Mouse (Mus musculus) myocyte (in vitro differentiated cells): Measurements from ENCODE around the gene Cnot3.

Source experiments
- CEBPB ChIP-seq: IDR thresholded peaks from 2 replicates; pipeline ENCODE4 v1.6.1; 2011; ENCODE audit warnings: mild to moderate bottlenecking, moderate library complexity; ENCODE audit not compliant: poor library complexity, insufficient read depth, severe bottlenecking
- E2F4 ChIP-seq: IDR thresholded peaks from one replicate; pipeline ENCODE4 v1.6.1; 2011; ENCODE audit warnings: mild to moderate bottlenecking, control low read depth, moderate library complexity; ENCODE audit not compliant: insufficient read depth
- MAX ChIP-seq: IDR thresholded peaks from one replicate; pipeline ENCODE4 v1.6.1; 2011; ENCODE audit warnings: low read depth, mild to moderate bottlenecking, control low read depth
- MYOD1 ChIP-seq, 3 experiments: IDR thresholded peaks; one replicate each; pipeline ENCODE4 v1.6.1; 2011; ENCODE audit warnings: control low read depth in 2 of 3, low read depth in 2 of 3, mild to moderate bottlenecking in 2 of 3, moderate library complexity in 1 of 3; ENCODE audit not compliant: insufficient read length in 2 of 3, control insufficient read depth in 1 of 3
- MYOG ChIP-seq, 3 experiments: IDR thresholded peaks; one replicate each; pipeline ENCODE4 v1.6.1; 2011; ENCODE audit warnings: control low read depth in 2 of 3, low read depth in 2 of 3, mild to moderate bottlenecking in 2 of 3; ENCODE audit not compliant: insufficient read length in 2 of 3, control insufficient read depth in 1 of 3, insufficient read depth in 1 of 3
- POLR2A ChIP-seq: IDR thresholded peaks from one replicate; pipeline ENCODE4 v1.6.1; 2011; ENCODE audit warnings: low read depth, mild to moderate bottlenecking, control low read depth, moderate library complexity; ENCODE audit not compliant: insufficient read length
- POLR2AphosphoS2 ChIP-seq: IDR thresholded peaks from one replicate; pipeline ENCODE4 v1.6.1; 2011; ENCODE audit warnings: low read depth, control low read depth; ENCODE audit not compliant: insufficient read length
- REST ChIP-seq: IDR thresholded peaks from one replicate; pipeline ENCODE4 v1.6.1; 2011; ENCODE audit warnings: mild to moderate bottlenecking, control low read depth, moderate library complexity; ENCODE audit not compliant: insufficient read depth, insufficient read length
- SRF ChIP-seq: IDR thresholded peaks from one replicate; pipeline ENCODE4 v1.6.1; 2011; ENCODE audit warnings: low read depth; ENCODE audit not compliant: control insufficient read depth, insufficient read length
- TCF12 ChIP-seq: IDR thresholded peaks from one replicate; pipeline ENCODE4 v1.6.1; 2011; ENCODE audit warnings: mild to moderate bottlenecking, control low read depth; ENCODE audit not compliant: poor library complexity, insufficient read depth, severe bottlenecking
- USF1 ChIP-seq: IDR thresholded peaks from one replicate; pipeline ENCODE4 v1.6.1; 2011; ENCODE audit warnings: low read depth, mild to moderate bottlenecking, control low read depth, moderate library complexity

- TF ChIP-seq POLR2A (no peak), USF1 (no peak), MAX (no peak), E2F4 (no peak), POLR2AphosphoS2 (no peak), SRF (no peak), MYOG (IDR thresholded peaks at IDR 0.05; ENCODE audit: control insufficient read depth in 1 of 3, insufficient read depth in 1 of 3, insufficient read length in 2 of 3, low read depth in 2 of 3) (no peak), MYOD1 (IDR thresholded peaks at IDR 0.05; ENCODE audit: control insufficient read depth in 1 of 3, insufficient read length in 2 of 3, low read depth in 2 of 3) (no peak), CEBPB (no peak), REST (no peak), TCF12 (no peak)
Measured at GRCm38 (mm10) chr7:3703148-3703878, 58.2 kb downstream of the Cnot3 start.
